ENCODE assay signal across 22 mouse cellular contexts in genomic region chr14:30024387-30024786, GRCm38 (mm10). TPM values are rescaled to one million over a fixed set of nuclear protein-coding genes. Genes with fewer than 3 reads are reported as not detected.
DNase-seq lines count a peak whose midpoint lies in the region; ATAC-seq lines count a peak whose summit lies in the region.
"Had no signal": no experiment of that assay in that cellular context is flagged by ENCODE, and none has a peak within 500 bp of the region (broad histone marks: within the 10 kb centered on the region; RNA-seq: fewer than 3 reads in every experiment).

No protein-coding gene starts in this region.

- H3K36me3 ChIP-seq in macrophage (ENCODE audit: inconsistent target) = no peaks in the 10 kb centered on the region
- no peaks in the 10 kb centered on the region for H3K36me3 ChIP-seq in embryonic facial prominence, embryonic 10.5 days (replicated peaks)
- no peaks in the 10 kb centered on the region for H3K36me3 ChIP-seq in hindbrain, embryonic 10.5 days
- H3K36me3 ChIP-seq in kidney, embryonic 16.5 days (ENCODE audit: insufficient read depth, low read length) = no peaks in the 10 kb centered on the region
- H3K36me3 ChIP-seq: embryonic facial prominence, embryonic 13.5 days; G1E; hindbrain, embryonic 13.5 days; kidney, embryonic 15.5 days; neural tube, embryonic 12.5 days had no signal

- no peaks in the 10 kb centered on the region for H3K27me3 ChIP-seq in embryonic facial prominence, embryonic 10.5 days (replicated peaks; ENCODE audit: low read depth, poor library complexity, severe bottlenecking)
- H3K27me3 ChIP-seq in hindbrain, embryonic 10.5 days (ENCODE audit: insufficient read depth, poor library complexity, severe bottlenecking) = no peaks in the 10 kb centered on the region
- no peaks in the 10 kb centered on the region for H3K27me3 ChIP-seq in kidney, embryonic 16.5 days (ENCODE audit: insufficient read depth, low read length)
- H3K27me3 ChIP-seq: embryonic facial prominence, embryonic 13.5 days; hindbrain, embryonic 13.5 days; kidney, embryonic 15.5 days; neural tube, embryonic 12.5 days had no signal

- DNase-seq in thymus, postnatal 14 days = peak; percentile 41
- DNase-seq in thymus, postnatal 4 days = no peak
- no peak for DNase-seq in embryonic facial prominence, embryonic 10.5 days (ENCODE audit: low spot score)
- no peak for DNase-seq in hindbrain, embryonic 10.5 days (ENCODE audit: low spot score)
- DNase-seq: cerebellum, adult 9-10 months; gastrocnemius, postnatal 25 days; lung, adult 18-20 months; lung, postnatal 14 days had no signal

- H3K4me1 ChIP-seq in embryonic facial prominence, embryonic 10.5 days = no peaks in the 10 kb centered on the region
- no peaks in the 10 kb centered on the region for H3K4me1 ChIP-seq in hindbrain, embryonic 10.5 days (replicated peaks)
- no peaks in the 10 kb centered on the region for H3K4me1 ChIP-seq in kidney, embryonic 16.5 days (ENCODE audit: insufficient read depth, low read length)
- H3K4me1 ChIP-seq: hindbrain, embryonic 13.5 days; neural tube, embryonic 12.5 days had no signal

- H3K4me2 ChIP-seq in kidney, embryonic 16.5 days (replicated peaks; ENCODE audit: low read depth, low read length) = no peak overlapping the region
- H3K4me2 ChIP-seq: embryonic facial prominence, embryonic 13.5 days; hindbrain, embryonic 13.5 days; kidney, embryonic 15.5 days; midbrain, embryonic 11.5 days; neural tube, embryonic 12.5 days had no signal

- H3K79me2 ChIP-seq in macrophage (ENCODE audit: inconsistent target) = no peaks in the 10 kb centered on the region

- H3K27ac ChIP-seq in macrophage = 0 out of 2 replicates have a peak overlapping the region, but pooled peaks have one; percentile 12
- no peak overlapping the region for H3K27ac ChIP-seq in embryonic facial prominence, embryonic 10.5 days (replicated peaks)
- no peak overlapping the region for H3K27ac ChIP-seq in hindbrain, embryonic 10.5 days
- H3K27ac ChIP-seq in kidney, embryonic 16.5 days (ENCODE audit: low read length) = no peak overlapping the region
- H3K27ac ChIP-seq: embryonic facial prominence, embryonic 13.5 days; hindbrain, embryonic 13.5 days; kidney, embryonic 15.5 days; neural tube, embryonic 12.5 days; stomach, postnatal 0 days had no signal

- ATAC-seq in activated CD4-positive, CD25-positive, alpha-beta regulatory T cell, adult 4 months = peak; percentile 30
- no peak for ATAC-seq in kidney, embryonic 16.5 days (ENCODE audit: low FRiP score, low TSS enrichment)
- ATAC-seq: forebrain, embryonic 14.5 days; intestine, embryonic 16.5 days had no signal

- H3K9me3 ChIP-seq in embryonic facial prominence, embryonic 10.5 days = no peaks in the 10 kb centered on the region
- H3K9me3 ChIP-seq in hindbrain, embryonic 10.5 days = no peaks in the 10 kb centered on the region
- H3K9me3 ChIP-seq in kidney, embryonic 16.5 days (ENCODE audit: low read length) = no peaks in the 10 kb centered on the region
- H3K9me3 ChIP-seq: embryonic facial prominence, embryonic 13.5 days; G1E; hindbrain, embryonic 13.5 days; kidney, embryonic 15.5 days; neural tube, embryonic 12.5 days had no signal

- no peak overlapping the region for H3K4me3 ChIP-seq in macrophage (ENCODE audit: inconsistent target)
- H3K4me3 ChIP-seq in embryonic facial prominence, embryonic 10.5 days = no peak overlapping the region
- H3K4me3 ChIP-seq in hindbrain, embryonic 10.5 days = no peak overlapping the region
- H3K4me3 ChIP-seq in kidney, embryonic 16.5 days (ENCODE audit: low read length) = no peak overlapping the region
- H3K4me3 ChIP-seq: embryonic facial prominence, embryonic 13.5 days; hindbrain, embryonic 13.5 days; kidney, embryonic 15.5 days; neural tube, embryonic 12.5 days had no signal

- WGBS in macrophage (ENCODE audit: missing documents) = 6% methylated on average over 7 of the region's 7 CpGs
- 77% methylated on average over 7 of the region's 7 CpGs for WGBS in embryonic facial prominence, embryonic 10.5 days
- 78% methylated on average over 7 of the region's 7 CpGs for WGBS in hindbrain, embryonic 10.5 days
- WGBS in kidney, embryonic 16.5 days = 55% methylated on average over 7 of the region's 7 CpGs

- H3K9ac ChIP-seq in kidney, embryonic 16.5 days (replicated peaks; ENCODE audit: low read length) = no peak overlapping the region
- H3K9ac ChIP-seq: embryonic facial prominence, embryonic 13.5 days; hindbrain, embryonic 13.5 days; kidney, embryonic 15.5 days; neural tube, embryonic 12.5 days had no signal

RNA-seq across cellular contexts. Expression of gene Chdh, which starts 15.6 kb away (rescaled TPM):
- under 1 TPM; 0.41 TPM for polyA plus RNA-seq in activated CD4-positive, CD25-positive, alpha-beta regulatory T cell, adult 4 months (2017; shearing (Covaris generic))
- total RNA-seq in macrophage (2018; cell fraction: chromatin; rRNA removed) = under 1 TPM in 1 of 26 experiments, not detected in 25; 0.23 TPM
- total RNA-seq in macrophage (2018; cell fraction: cytosol; rRNA removed) = under 1 TPM in 22 of 26 experiments, not detected in 4; under 0.01 to 0.09 (median 0.05) TPM
- total RNA-seq in macrophage (2018; cell fraction: nucleus; rRNA removed) = under 1 TPM in 10 of 26 experiments, not detected in 16; 0.07 to 0.27 (median 0.18) TPM
- 0.16 TPM in 1 of 3 replicates, not detected in the others for polyA plus RNA-seq in macrophage (2018)
- polyA plus RNA-seq in embryonic facial prominence, embryonic 10.5 days (2016; fragmentation: Nextera tagmentation; extraction: Ambion mirVana) = 0.05 and 0.17 TPM in 2 replicates
- 0.09 and 0.11 TPM in 2 replicates for polyA plus RNA-seq in hindbrain, embryonic 10.5 days (2016; fragmentation: Nextera tagmentation; extraction: Ambion mirVana)
- polyA plus RNA-seq in kidney, embryonic 16.5 days (2015; fragmentation: Nextera tagmentation; extraction: Ambion mirVana) = 2.5 and 2.7 TPM in 2 replicates
- polyA plus RNA-seq: C2C12; forebrain, embryonic 14.5 days; G1E; heart, postnatal 0 days had no signal

RNA-seq across cellular contexts. Expression of gene Il17rb, which starts 15.7 kb away (rescaled TPM):
- polyA plus RNA-seq in activated CD4-positive, CD25-positive, alpha-beta regulatory T cell, adult 4 months (2017; shearing (Covaris generic)) = 1 to 10 TPM; 1.8 to 2.0 TPM
- not detected for total RNA-seq in macrophage (2018; cell fraction: chromatin; rRNA removed)
- under 1 TPM in 1 of 26 experiments, not detected in 25; 0.07 TPM for total RNA-seq in macrophage (2018; cell fraction: cytosol; rRNA removed)
- under 1 TPM in 1 of 26 experiments, not detected in 25; 0.47 TPM for total RNA-seq in macrophage (2018; cell fraction: nucleus; rRNA removed)
- polyA plus RNA-seq in macrophage (2018) = not detected in 3 replicates
- polyA plus RNA-seq in embryonic facial prominence, embryonic 10.5 days (2016; fragmentation: Nextera tagmentation; extraction: Ambion mirVana) = 1.1 and 1.6 TPM in 2 replicates
- polyA plus RNA-seq in hindbrain, embryonic 10.5 days (2016; fragmentation: Nextera tagmentation; extraction: Ambion mirVana) = 0.46 and 1.0 TPM in 2 replicates
- 0.79 and 1.0 TPM in 2 replicates for polyA plus RNA-seq in kidney, embryonic 16.5 days (2015; fragmentation: Nextera tagmentation; extraction: Ambion mirVana)
- polyA plus RNA-seq: G1E had no signal

RNA-seq across cellular contexts. Expression of gene Actr8, which starts 46.2 kb away (rescaled TPM):
- polyA plus RNA-seq in activated CD4-positive, CD25-positive, alpha-beta regulatory T cell, adult 4 months (2017; shearing (Covaris generic)) = 10 to 100 TPM; 32.8 to 45.4 TPM
- 100 to 1,000 TPM in 9 of 26 experiments, 10 to 100 TPM in 17; 12.9 to 182 (median 71.3) TPM for total RNA-seq in macrophage (2018; cell fraction: chromatin; rRNA removed)
- total RNA-seq in macrophage (2018; cell fraction: cytosol; rRNA removed) = 10 to 100 TPM; 10.4 to 30.2 (median 21.8) TPM
- total RNA-seq in macrophage (2018; cell fraction: nucleus; rRNA removed) = 100 to 1,000 TPM in 2 of 26 experiments, 10 to 100 TPM in 24; 10.4 to 130 (median 36.2) TPM
- polyA plus RNA-seq in macrophage (2018) = 21.1 to 24.8 TPM (median 22.3 TPM) in 3 replicates
- 81.4 and 86.9 TPM in 2 replicates for polyA plus RNA-seq in embryonic facial prominence, embryonic 10.5 days (2016; fragmentation: Nextera tagmentation; extraction: Ambion mirVana)
- 89.1 and 92.4 TPM in 2 replicates for polyA plus RNA-seq in hindbrain, embryonic 10.5 days (2016; fragmentation: Nextera tagmentation; extraction: Ambion mirVana)
- polyA plus RNA-seq in kidney, embryonic 16.5 days (2015; fragmentation: Nextera tagmentation; extraction: Ambion mirVana) = 75.5 and 83.8 TPM in 2 replicates

RNA-seq across cellular contexts. Expression of gene Selenok, which starts 56.3 kb away (rescaled TPM):
- polyA plus RNA-seq in activated CD4-positive, CD25-positive, alpha-beta regulatory T cell, adult 4 months (2017; shearing (Covaris generic)) = 100 to 1,000 TPM; 350 to 355 TPM
- 10 to 100 TPM in 25 of 26 experiments, 1 to 10 TPM in 1; 9.2 to 56.9 (median 25.1) TPM for total RNA-seq in macrophage (2018; cell fraction: chromatin; rRNA removed)
- 100 to 1,000 TPM in 19 of 26 experiments, 10 to 100 TPM in 7; 78.9 to 180 (median 117) TPM for total RNA-seq in macrophage (2018; cell fraction: cytosol; rRNA removed)
- total RNA-seq in macrophage (2018; cell fraction: nucleus; rRNA removed) = 10 to 100 TPM; 22.8 to 67.2 (median 48.7) TPM
- polyA plus RNA-seq in macrophage (2018) = 170 to 299 TPM (median 238 TPM) in 3 replicates
- 260 and 274 TPM in 2 replicates for polyA plus RNA-seq in embryonic facial prominence, embryonic 10.5 days (2016; fragmentation: Nextera tagmentation; extraction: Ambion mirVana)
- 315 and 388 TPM in 2 replicates for polyA plus RNA-seq in hindbrain, embryonic 10.5 days (2016; fragmentation: Nextera tagmentation; extraction: Ambion mirVana)
- 260 and 268 TPM in 2 replicates for polyA plus RNA-seq in kidney, embryonic 16.5 days (2015; fragmentation: Nextera tagmentation; extraction: Ambion mirVana)
